Mouse (Mus musculus) E14TG2a.4 (cell line): Measurements from ENCODE around the gene Eda.

Experiments used
- H3K27me3 ChIP-seq: 2 replicates; pipeline ENCODE4 v1.6.1; 2014; ENCODE audit warnings: low read length, control low read depth; ENCODE audit not compliant: insufficient read depth
- H3K36me3 ChIP-seq: 2 replicates; pipeline ENCODE4 v1.6.1; 2014; ENCODE audit warnings: low read length, control low read depth; ENCODE audit not compliant: insufficient read depth
- H3K4me1 ChIP-seq: replicated peaks from 2 replicates; pipeline ENCODE4 v1.6.1; 2014; ENCODE audit warnings: low read depth, low read length, control low read depth
- H3K4me3 ChIP-seq: replicated peaks from 2 replicates; pipeline ENCODE4 v1.5.1; 2014; ENCODE audit warnings: mild to moderate bottlenecking, low read length
- H3K9me3 ChIP-seq: 2 replicates; pipeline ENCODE4 v1.6.1; 2014; ENCODE audit warnings: low read length, control low read depth
- CTCF ChIP-seq: conservative IDR thresholded peaks from 2 replicates; pipeline ENCODE4 v1.5.1; 2014; ENCODE audit warnings: low read length
- NANOG ChIP-seq: IDR thresholded peaks from 2 replicates; pipeline ENCODE4 v1.6.1; 2014; ENCODE audit warnings: borderline replicate concordance, low read length, mixed read lengths
- POU5F1 ChIP-seq: IDR thresholded peaks from 2 replicates; pipeline ENCODE4 v1.6.1; 2014; ENCODE audit warnings: low read length, borderline replicate concordance

The Eda gene

DNA sequence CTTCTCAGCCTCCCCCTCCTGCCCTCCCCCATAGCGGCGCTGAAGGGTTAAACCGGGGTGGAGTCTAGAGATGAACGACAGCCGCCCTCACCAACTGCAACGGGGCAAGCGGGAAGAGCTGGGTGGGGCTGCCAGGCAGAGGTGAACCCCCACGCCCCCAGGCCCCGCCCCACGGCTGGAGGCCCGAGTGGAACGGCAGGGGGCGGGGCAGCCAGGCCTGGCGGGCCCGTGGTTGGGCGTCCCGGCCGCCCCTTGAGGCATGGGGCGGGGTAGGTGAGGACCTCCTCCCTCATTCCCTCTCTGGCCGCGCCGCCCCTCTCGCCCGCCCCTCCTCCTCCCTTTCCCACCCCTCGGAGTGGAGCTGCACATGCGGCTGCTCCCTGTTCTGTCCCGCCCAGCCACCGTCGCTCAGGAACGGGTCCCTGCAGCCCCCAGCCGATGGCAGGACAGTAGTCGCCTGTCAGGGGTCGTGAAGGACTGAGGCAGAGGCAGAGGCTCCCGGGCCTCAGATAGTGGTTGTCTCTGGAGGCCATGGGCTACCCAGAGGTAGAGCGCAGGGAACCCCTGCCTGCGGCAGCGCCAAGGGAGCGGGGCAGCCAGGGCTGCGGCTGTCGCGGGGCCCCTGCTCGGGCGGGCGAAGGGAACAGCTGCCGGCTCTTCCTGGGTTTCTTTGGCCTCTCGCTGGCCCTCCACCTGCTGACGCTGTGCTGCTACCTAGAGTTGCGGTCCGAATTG is at the start of gene Eda:
Eda (plus strand) TSS at position 357 of the 735 bp plus-strand sequence.
- H3K4me1 ChIP-seq, result peaks cover 11% of the 10 kb centered on the region
- peak within 1 kb of the TSS; percentile 84 for H3K4me3 ChIP-seq
- TF ChIP-seq POU5F1, result no peak
- TF ChIP-seq CTCF, result no peak
- no peak for TF ChIP-seq NANOG
- no peaks in the 10 kb centered on the region for H3K27me3 ChIP-seq
- H3K36me3 ChIP-seq, result no peaks in the 10 kb centered on the region
- H3K9me3 ChIP-seq, result no peaks in the 10 kb centered on the region

DNA sequence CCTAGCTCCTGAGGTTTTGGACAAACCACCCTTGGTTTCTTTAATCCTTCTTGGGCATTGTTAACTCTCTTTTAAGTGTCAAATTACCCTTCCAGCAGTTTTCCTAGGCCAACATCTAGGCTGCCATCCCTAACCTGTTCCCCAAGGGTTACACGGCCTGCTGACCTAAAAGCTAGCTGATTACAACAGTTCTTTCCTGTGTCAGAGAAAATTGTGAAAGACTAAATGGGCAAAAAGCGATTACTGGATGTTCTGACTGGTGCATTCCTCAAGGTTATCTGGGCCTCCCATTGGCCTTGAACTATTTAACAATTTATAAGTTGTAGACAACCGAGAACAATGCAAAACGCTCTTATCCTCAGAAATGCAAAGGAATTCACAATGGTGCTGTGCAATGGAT is 14.4 kb upstream of the Eda start:
- no peaks in the 10 kb centered on the region for H3K27me3 ChIP-seq
- H3K4me3 ChIP-seq, result no peak overlapping the region
- no peaks in the 10 kb centered on the region for H3K36me3 ChIP-seq
- TF ChIP-seq NANOG, result no peak
- no peak for TF ChIP-seq POU5F1
- no peak for TF ChIP-seq CTCF
- no peaks in the 10 kb centered on the region for H3K9me3 ChIP-seq
- no peaks in the 10 kb centered on the region for H3K4me1 ChIP-seq

DNA sequence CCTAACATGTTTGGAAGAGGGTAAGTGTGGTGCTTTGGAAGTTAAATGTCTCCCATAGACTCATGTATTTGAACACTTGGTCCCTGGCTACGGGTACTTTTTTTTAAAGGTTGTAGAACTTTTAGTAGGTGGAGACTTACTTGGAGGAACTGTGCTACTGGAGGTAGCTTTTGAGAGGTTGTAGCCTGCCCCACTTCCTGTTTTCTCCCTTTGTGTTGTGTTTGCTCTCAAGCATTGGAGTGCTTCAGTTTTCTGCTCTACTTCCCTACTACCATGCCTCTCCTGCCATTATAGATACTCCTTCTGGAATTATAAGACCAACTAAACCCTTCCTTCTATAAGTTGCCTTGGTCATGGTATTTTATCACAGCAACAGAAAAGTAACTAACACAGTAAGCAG is 5.3 kb upstream of the Eda start:
- Histone ChIP-seq H3K27me3 (no peaks in the 10 kb centered on the region), H3K36me3 (no peaks in the 10 kb centered on the region)
- TF ChIP-seq CTCF, result no peak
- TF ChIP-seq NANOG, result no peak
- no peak for TF ChIP-seq POU5F1

DNA sequence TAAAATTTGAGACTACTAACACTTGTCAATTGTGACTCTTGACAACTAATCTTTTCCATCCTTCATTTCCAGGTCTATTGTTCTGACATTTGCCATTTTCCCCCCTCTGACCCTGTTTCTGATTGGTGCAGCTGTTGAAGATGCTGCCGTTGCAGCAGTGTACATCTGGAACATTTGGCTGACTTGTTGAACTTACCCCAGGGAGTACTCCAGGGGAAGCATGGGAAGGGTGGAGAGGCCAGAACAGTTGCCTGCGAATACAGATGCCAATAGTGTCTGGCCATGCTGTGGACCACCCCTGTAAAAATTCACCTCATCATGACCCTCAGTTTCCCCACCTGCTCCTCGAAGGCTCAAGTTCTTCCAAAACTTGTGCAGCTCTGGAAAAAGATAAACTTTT is 1.0 kb upstream of the Eda start:
- H3K9me3 ChIP-seq, result no peaks in the 10 kb centered on the region
- no peak overlapping the region for H3K4me3 ChIP-seq
- TF ChIP-seq NANOG (no peak), POU5F1 (no peak), CTCF (no peak)
- peaks cover 11% of the 10 kb centered on the region for H3K4me1 ChIP-seq
- H3K27me3 ChIP-seq, result no peaks in the 10 kb centered on the region
- no peaks in the 10 kb centered on the region for H3K36me3 ChIP-seq

More for the DNA sequence above, 5.3 kb upstream of the Eda start:
- H3K4me1 ChIP-seq, result peaks cover 7% of the 10 kb centered on the region
- no peaks in the 10 kb centered on the region for H3K9me3 ChIP-seq
- H3K4me3 ChIP-seq, result no peak overlapping the region

DNA sequence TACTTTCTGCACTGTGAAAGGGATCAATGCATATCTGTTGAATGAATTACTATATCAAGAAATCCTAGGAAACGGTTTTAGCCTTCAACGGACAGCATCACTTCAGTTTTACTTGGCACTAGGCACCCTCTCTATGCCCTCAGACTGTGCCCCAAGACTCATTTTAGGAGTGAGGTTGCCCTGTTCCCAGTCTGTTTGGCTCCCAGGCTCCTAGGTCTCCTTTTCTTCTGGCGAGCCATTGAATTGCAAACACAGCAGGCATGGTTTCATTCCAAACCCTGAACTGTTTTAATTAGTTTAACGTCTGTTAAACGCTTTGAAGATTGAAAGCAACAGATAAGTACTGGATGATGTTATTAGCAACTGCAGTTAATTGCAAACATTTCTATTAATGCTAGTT is 603 bp upstream of the Eda start:
- Histone ChIP-seq H3K27me3 (no peaks in the 10 kb centered on the region), H3K36me3 (no peaks in the 10 kb centered on the region), H3K4me1 (peaks cover 11% of the 10 kb centered on the region), H3K4me3 (peak overlapping the region; percentile 26; the same call in 1 of the 2 replicates), H3K9me3 (no peaks in the 10 kb centered on the region)
- TF ChIP-seq CTCF, result no peak
- TF ChIP-seq POU5F1, result no peak
- no peak for TF ChIP-seq NANOG

DNA sequence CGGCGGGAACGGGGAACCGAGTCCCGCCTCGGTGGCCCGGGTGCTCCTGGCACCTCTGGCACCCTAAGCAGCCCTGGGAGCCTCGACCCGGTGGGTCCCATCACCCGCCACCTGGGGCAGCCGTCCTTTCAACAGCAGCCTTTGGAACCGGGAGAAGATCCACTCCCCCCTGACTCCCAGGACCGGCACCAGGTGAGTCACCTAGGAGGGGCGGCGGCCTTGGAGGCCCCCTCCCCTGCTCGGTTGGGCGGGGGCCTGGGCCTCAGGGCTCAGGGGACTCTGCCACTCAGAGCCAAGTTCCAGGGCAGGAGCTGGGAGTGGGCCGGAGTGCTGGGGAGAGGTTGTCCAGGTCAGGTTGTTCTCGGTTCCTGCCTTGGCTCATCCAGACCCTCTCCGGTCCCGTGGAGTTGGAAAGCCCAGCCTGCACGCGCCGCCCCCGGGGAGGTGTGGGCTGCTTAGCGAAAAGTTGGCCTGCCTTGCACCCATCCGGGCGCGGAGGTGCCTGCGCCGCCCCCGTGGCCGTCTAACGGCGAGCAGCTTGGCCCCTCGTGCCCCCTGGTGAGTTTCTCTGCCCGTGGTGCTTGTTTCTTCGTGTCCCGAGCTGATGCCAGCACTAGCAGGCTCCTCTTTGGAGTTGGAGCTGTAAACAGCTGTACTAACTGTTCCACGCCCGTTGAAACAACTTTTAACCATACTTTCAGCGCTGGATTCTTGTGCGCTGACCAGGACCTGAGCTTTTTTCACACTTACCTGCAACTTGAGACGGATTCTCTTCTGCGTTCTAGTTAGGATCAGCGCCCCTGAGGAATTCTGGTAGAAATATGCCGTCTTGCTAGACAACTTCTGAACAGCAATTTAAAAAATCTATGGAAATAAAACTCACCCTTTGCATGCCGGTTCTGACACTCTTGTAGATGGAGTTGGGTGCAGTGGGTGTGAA is 849 bp downstream of the Eda start:
- Histone ChIP-seq H3K9me3 (no peaks in the 10 kb centered on the region), H3K4me1 (peaks cover 11% of the 10 kb centered on the region), H3K27me3 (no peaks in the 10 kb centered on the region), H3K36me3 (no peaks in the 10 kb centered on the region), H3K4me3 (peak overlapping the region; percentile 84)
- TF ChIP-seq CTCF, result no peak
- no peak for TF ChIP-seq POU5F1
- TF ChIP-seq NANOG, result no peak

DNA sequence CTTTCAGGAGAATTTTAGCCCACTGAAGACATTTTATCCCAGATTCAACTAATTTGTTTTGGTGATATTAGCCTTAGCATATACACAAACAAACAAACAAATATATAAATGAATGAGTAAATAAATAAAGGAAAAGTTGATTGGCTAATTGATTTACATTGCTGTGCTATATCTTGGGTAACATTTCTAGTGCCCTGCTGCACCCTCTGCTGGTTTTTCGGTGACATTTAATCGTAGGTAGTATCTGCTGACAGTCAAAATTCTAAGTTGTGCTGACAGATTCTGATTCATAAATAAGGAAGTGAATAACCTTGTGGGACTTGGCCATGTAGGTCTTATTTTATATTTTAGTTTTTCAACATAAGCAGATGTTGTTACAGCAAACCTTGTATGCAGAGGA is 2.9 kb downstream of the Eda start:
- no peaks in the 10 kb centered on the region for H3K27me3 ChIP-seq
- peaks cover 11% of the 10 kb centered on the region for H3K4me1 ChIP-seq
- TF ChIP-seq CTCF, result no peak
- TF ChIP-seq POU5F1, result no peak
- TF ChIP-seq NANOG, result no peak
- no peaks in the 10 kb centered on the region for H3K9me3 ChIP-seq
- no peak overlapping the region for H3K4me3 ChIP-seq
- no peaks in the 10 kb centered on the region for H3K36me3 ChIP-seq

DNA sequence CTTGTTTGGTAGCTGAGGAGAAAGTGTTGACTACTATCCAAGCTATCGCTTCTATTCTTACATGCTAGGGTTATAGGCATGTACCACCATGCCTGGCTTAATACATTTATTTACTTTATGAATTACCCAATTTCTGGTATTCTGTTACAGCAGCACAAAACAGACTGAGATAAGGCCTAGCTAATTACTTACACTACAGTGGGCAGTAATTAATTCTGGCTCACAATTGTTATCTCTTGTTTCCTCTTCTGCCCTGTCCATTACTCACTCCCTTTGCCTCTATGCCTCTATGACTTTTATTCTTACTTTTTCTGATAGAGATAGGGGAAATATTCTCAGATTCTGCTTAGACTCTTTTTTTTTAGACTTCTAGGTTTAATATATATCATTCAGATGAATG is 18.0 kb downstream of the Eda start:
- H3K27me3 ChIP-seq, result no peaks in the 10 kb centered on the region
- no peaks in the 10 kb centered on the region for H3K4me1 ChIP-seq
- no peak overlapping the region for H3K4me3 ChIP-seq
- H3K9me3 ChIP-seq, result no peaks in the 10 kb centered on the region
- H3K36me3 ChIP-seq, result no peaks in the 10 kb centered on the region
- TF ChIP-seq CTCF (no peak), NANOG (no peak), POU5F1 (no peak)

DNA sequence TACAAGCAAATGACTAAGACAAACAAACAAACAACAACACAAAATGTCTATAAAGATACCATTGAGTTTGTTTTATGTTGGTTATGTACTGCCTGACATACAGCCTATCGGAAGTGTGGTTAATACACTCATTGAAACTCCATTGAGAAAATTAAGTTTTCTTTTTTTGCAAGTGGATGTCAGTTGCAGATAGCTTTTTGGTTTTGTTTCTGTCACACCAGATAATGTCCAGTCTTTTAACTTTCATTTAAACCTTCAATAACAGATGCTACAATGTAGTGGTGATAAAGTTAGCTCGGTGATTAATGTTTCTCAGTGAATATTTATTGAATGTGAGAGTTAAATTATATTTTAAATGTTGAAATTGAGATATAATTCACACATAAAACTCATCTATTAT is 23.9 kb downstream of the Eda start:
- Histone ChIP-seq H3K4me3 (no peak overlapping the region), H3K27me3 (no peaks in the 10 kb centered on the region), H3K4me1 (no peaks in the 10 kb centered on the region), H3K9me3 (no peaks in the 10 kb centered on the region), H3K36me3 (no peaks in the 10 kb centered on the region)
- no peak for TF ChIP-seq POU5F1
- TF ChIP-seq CTCF, result no peak
- no peak for TF ChIP-seq NANOG
